Mouse (Mus musculus): ENCODE results near the gene Btf3.

DNA sequence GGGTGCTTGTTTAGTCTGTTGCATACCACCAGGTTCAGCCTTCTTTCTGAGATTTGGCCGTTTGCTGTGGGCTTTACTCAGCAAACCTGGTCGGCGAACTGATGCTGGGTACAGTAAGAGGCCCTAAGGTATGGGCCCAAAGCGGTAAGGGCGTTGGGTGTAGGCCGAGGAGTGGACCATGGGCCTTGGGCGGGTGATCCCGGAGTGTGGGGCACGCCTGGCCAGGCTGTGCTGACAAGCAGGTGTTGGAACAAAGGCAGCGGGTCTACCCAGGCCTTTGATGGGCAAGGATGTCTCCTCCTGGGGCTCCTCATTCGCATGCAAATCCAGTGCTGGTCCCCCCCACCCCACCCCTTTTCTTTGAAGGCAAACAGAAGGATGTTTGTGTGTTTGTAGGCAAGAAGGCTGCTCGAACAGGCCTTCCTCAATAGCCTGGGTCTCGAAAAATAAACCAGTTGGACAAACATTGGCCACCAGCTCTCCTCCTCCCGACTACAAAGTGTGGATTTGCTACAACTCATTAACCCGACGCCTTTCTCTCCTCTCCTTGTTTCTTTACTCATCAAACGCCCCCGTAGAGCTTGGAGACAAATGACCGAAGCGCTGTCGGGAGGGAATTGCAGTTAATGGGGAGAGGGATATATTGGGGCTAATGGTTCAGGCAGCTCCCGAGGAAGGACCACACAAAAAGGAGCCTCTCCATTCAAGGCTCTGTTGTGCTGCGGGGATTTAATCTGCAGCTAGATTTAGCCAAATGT, 41.8 kb upstream of the Btf3 start:
- TF ChIP-seq POLR2A (IDR thresholded peaks at IDR 0.05; ENCODE audit: borderline replicate concordance, extremely low read depth, low read depth, low read length), result no peak
- TF ChIP-seq CTCF (IDR thresholded peaks at IDR 0.05; ENCODE audit: insufficient read depth, low read length), result no peak
